Mouse (Mus musculus) olfactory bulb, adult 2 months (tissue): ENCODE results near the gene Prpf6.

ENCODE experiments used
- CTCF ChIP-seq: fragments of 200-500 bp; IDR thresholded peaks from 2 replicates; pipeline ENCODE4 v1.5.1; 2012; ENCODE audit warnings: low read depth, mild to moderate bottlenecking, low read length, moderate library complexity; ENCODE audit not compliant: insufficient read depth
- POLR2A ChIP-seq: fragments of 200-500 bp; IDR thresholded peaks from 2 replicates; pipeline ENCODE4 v1.6.1; 2012; ENCODE audit warnings: mild to moderate bottlenecking, low read depth, low read length, moderate library complexity; ENCODE audit not compliant: insufficient read depth

DNA sequence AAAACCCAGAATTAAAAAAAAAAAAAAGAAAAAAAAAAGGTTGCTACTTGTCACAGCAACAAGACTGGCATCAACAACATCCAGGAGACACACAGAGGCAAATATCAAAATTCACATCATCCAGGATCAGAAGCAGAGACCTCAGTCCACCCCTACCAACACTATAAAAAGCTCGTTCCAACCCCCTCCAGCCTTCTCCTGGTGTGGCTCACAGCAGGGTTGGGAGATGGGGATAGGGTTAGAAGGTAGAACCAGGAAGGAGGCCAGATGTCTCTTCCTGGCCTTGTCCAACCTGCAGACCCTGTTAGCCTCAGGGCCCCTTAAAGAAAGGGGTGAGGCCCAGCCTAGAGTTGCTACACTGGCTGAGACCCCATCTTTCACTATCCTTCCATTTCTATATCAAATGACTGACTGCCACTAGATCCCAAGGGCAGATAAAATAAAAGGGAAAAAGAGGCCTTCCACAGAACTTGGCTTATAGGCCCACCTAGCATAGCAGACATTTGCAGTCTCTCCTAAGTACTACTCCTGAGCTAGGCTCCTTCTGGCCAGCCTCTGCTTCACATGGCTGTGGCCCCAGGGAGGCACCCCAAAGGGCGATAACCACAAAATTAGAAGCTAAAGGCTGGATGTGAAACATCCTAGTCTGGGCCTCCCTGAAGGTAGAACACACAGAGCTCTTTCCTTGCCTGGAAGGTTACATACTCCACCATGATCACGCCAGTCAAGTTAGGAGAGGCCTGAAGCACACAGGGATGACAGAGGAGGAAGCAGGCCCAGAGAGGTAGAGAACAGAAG is 8.0 kb upstream of the Prpf6 start:
- TF ChIP-seq CTCF (no peak), POLR2A (no peak)
